Mouse (Mus musculus) forebrain, embryonic 14.5 days (tissue): ENCODE data around the gene 1810049J17Rik. TPM values are rescaled to one million over a fixed set of nuclear protein-coding genes. Genes with fewer than 3 reads are reported as not detected.

Experiments
- ATAC-seq: fragments of 200-750 bp; cut with Nextera tagmentation; 2 replicates; pipeline ENCODE4 v1.8.0; 2017; ENCODE audit warnings: mild to moderate bottlenecking, moderate library complexity
- DNase-seq: peaks from one replicate; pipeline ENCODE4 v3.0.0-alpha.2; 2015; ENCODE audit warnings: low spot score
- H3K27ac ChIP-seq: fragments of 300-500 bp; sonication (generic); 2 replicates; pipeline ENCODE4 v1.5.1; 2014; ENCODE audit warnings: low read depth, mild to moderate bottlenecking, control low read depth, low read length, moderate library complexity
- H3K27me3 ChIP-seq: fragments of 300-500 bp; sonication (generic); replicated peaks from 2 replicates; pipeline ENCODE4 v1.6.1; 2014; ENCODE audit warnings: low read length, control low read depth, mixed read lengths; ENCODE audit not compliant: control insufficient read depth, insufficient read depth
- H3K36me3 ChIP-seq: fragments of 300-500 bp; sonication (generic); 2 replicates; pipeline ENCODE4 v1.6.1; 2014; ENCODE audit warnings: low read length, control low read depth; ENCODE audit not compliant: control insufficient read depth, insufficient read depth
- H3K4me1 ChIP-seq: fragments of 300-500 bp; sonication (generic); 2 replicates; pipeline ENCODE4 v1.6.1; 2014; ENCODE audit warnings: antibody characterized with exemption, low read length, control low read depth; ENCODE audit not compliant: control insufficient read depth, insufficient read depth
- H3K4me2 ChIP-seq: fragments of 300-500 bp; sonication (generic); 2 replicates; pipeline ENCODE4 v1.6.1; 2014; ENCODE audit warnings: mild to moderate bottlenecking, control low read depth, low read length
- H3K4me3 ChIP-seq: fragments of 300-500 bp; sonication (generic); 2 replicates; pipeline ENCODE4 v1.5.1; 2014; ENCODE audit warnings: low read depth, low read length, control low read depth
- H3K9ac ChIP-seq: fragments of 300-500 bp; sonication (generic); 2 replicates; pipeline ENCODE4 v1.6.1; 2014; ENCODE audit warnings: mild to moderate bottlenecking, low read length, control low read depth, moderate library complexity
- H3K9me3 ChIP-seq: fragments of 300-500 bp; sonication (generic); replicated peaks from 2 replicates; pipeline ENCODE4 v1.6.1; 2016; ENCODE audit warnings: low read length, control low read depth, mixed read lengths; ENCODE audit not compliant: control insufficient read depth
- WGBS: fragments of 180-500 bp; shearing (Covaris S2); extraction: QIAGEN DNeasy Blood & Tissue Kit; methylation state at CpG from one replicate; pipeline ENCODE4 v1.1.7; 2014; 5-methylcytosine and 5-hydroxymethylcytosine counted together
- polyA plus RNA-seq: library from polyadenylated mRNA; unstranded; fragments of >200 nt; fragmentation: Nextera tagmentation; extraction: Ambion mirVana; gene quantifications from 2 replicates; pipeline ENCODE4 v1.2.1, GENCODE M21; 2014

1810049J17Rik gene
- polyA plus RNA-seq, 1 experiment from 2014 or later = 1.2 TPM

DNA sequence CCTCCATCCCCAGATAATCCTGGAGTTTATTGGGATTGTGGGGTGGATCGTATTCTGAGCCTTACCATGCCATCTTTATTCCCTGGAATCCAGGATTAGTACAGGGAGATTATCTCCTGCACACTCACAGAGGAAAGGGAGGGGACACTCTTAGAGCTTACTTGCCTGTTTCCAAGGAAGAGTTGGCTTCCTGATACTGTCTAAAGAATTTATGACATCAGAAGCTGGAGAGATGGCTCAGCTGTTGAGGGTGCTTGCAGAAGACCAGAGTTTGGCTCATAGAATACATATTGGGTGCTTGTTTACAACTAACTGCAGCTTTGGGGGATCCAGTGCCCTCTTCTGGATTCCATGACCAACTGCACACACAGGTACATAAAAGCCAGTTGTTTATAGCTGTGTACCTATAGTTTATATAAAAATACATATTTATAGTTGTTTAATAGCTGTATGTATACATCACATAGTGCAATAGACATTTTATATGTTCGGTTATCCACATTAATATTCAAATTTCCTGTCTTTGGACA is 32.6 kb upstream of the 1810049J17Rik start:
- no peak overlapping the region for H3K4me2 ChIP-seq
- H3K27me3 ChIP-seq = no peaks in the 10 kb centered on the region
- no peaks in the 10 kb centered on the region for H3K9me3 ChIP-seq
- no peak overlapping the region for H3K9ac ChIP-seq
- ATAC-seq (no peak), DNase-seq (no peak)
- peaks cover 45% of the 10 kb centered on the region for H3K36me3 ChIP-seq
- H3K27ac ChIP-seq = no peak overlapping the region
- WGBS = 94% methylated on average over 2 of the region's 2 CpGs
- no peaks in the 10 kb centered on the region for H3K4me1 ChIP-seq
- H3K4me3 ChIP-seq = no peak overlapping the region

DNA sequence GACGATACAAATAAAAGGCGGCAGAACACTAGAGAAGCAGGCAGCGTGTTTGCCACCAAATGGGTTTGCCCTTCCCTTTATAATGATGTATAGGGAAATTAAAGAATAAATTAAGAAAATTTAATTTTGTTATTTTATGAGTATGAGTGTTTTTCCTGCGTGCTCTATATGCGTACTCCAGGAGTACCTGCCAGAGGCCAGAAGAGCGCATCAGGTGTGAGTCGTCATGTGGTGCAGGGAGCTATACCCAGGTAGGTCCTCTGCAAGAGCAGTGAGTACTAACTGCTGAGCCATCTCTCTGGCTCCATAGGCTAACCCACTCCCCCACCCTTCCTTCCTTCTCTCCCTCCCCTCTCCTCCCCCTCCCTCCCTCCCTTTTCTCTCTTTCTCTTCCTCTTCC is 29.8 kb upstream of the 1810049J17Rik start:
- H3K4me2 ChIP-seq = no peak overlapping the region
- no peak overlapping the region for H3K9ac ChIP-seq
- H3K36me3 ChIP-seq = peaks cover 46% of the 10 kb centered on the region
- H3K4me3 ChIP-seq = no peak overlapping the region
- WGBS = 90% methylated on average over 7 of the region's 7 CpGs
- no peak for ATAC-seq
- H3K9me3 ChIP-seq = no peaks in the 10 kb centered on the region
- DNase-seq = no peak
- H3K27ac ChIP-seq = no peak overlapping the region
- H3K27me3 ChIP-seq = no peaks in the 10 kb centered on the region
- H3K4me1 ChIP-seq = no peaks in the 10 kb centered on the region

DNA sequence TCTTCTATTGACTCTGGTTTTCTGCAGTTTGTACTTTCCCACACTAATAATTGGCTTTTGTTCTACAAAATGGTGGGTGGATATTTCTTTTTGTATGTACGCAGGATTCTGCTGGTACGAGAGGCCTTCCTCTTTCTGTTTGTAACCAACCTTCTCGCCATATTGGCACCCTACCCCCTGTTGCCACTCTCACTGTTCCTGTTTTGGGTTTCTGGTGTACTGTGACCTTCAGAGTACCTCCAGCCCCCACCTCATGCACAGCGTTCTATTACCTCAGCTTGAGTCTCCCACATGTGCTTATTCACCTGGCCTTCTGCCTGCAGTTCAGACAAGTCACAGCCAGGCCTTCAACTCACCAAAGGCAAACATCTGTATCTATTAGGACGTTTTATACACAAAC is 28.1 kb upstream of the 1810049J17Rik start:
- Histone ChIP-seq H3K27me3 (no peaks in the 10 kb centered on the region), H3K4me1 (no peaks in the 10 kb centered on the region), H3K4me3 (no peak overlapping the region), H3K9me3 (no peaks in the 10 kb centered on the region), H3K27ac (no peak overlapping the region), H3K4me2 (no peak overlapping the region), H3K36me3 (peaks cover 42% of the 10 kb centered on the region), H3K9ac (no peak overlapping the region)
- ATAC-seq (no peak), DNase-seq (no peak)
- WGBS = 86% methylated on average over 5 of the region's 5 CpGs

DNA sequence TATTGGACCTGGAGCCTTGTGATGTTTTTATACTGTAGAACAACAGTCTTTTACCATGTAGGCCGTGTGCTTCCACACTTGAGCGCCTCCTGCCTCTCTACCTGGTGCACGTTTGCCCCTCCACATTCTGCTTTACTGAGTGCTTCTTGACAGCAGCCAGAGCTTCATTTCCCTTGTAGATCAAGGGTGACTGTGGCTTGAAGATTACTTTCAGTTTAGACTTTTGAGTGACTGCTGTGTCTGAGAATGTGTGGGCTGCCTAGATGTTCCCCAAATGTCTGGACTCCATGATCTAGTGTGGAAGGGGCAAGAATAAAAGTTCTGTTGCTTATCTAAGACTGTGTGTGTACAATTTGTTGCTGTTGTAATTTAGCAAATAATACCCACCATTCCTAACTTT is 27.3 kb upstream of the 1810049J17Rik start:
- Histone ChIP-seq H3K27me3 (no peaks in the 10 kb centered on the region), H3K9me3 (no peaks in the 10 kb centered on the region), H3K9ac (no peak overlapping the region), H3K4me2 (no peak overlapping the region), H3K4me3 (no peak overlapping the region), H3K4me1 (no peaks in the 10 kb centered on the region), H3K27ac (no peak overlapping the region), H3K36me3 (peaks cover 39% of the 10 kb centered on the region)
- WGBS = 83% methylated on average over 3 of the region's 3 CpGs
- DNase-seq (no peak), ATAC-seq (no peak)

DNA sequence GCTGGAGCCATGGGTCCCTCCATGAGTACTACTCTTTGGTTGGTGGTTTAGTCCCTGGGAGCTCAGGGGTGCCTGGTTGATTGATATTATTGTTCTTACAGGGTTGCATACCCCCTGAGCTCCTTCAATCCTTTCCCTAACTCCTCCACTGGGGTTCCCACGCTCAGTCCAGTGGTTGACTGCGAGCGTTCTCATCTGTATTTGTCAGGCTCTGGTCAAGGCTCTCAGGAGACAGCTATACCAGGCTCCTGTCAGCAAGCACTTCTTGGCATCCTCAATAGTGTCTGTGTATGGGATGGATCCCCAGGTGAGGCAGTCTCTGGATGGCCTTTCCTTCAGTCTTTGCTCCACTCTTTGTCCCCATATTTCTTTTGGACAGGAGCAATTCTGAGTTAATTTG is 25.2 kb upstream of the 1810049J17Rik start:
- DNase-seq = no peak
- H3K27ac ChIP-seq = no peak overlapping the region
- 90% methylated on average over 3 of the region's 3 CpGs for WGBS
- ATAC-seq = no peak
- H3K4me2 ChIP-seq = no peak overlapping the region
- H3K9ac ChIP-seq = no peak overlapping the region
- H3K9me3 ChIP-seq = no peaks in the 10 kb centered on the region
- no peaks in the 10 kb centered on the region for H3K4me1 ChIP-seq
- H3K4me3 ChIP-seq = no peak overlapping the region
- H3K27me3 ChIP-seq = no peaks in the 10 kb centered on the region
- peaks cover 32% of the 10 kb centered on the region for H3K36me3 ChIP-seq

DNA sequence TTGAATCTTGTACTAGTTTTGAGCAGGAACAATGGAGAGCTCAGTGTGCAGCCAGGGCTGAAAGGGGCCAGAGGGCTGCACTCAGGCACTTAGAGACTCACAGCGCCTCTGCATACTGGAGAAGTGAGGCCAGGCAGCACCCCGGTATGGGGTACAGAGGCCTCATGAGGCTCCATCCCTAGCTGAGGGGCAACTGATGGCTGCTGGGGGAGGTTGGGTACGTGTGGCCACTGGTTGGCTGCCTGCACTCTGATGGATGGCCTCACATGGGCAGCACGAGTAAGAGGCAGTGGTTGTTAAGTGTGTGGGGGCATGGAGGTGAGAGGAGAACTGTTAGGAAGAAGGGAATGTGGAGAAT is 19.7 kb upstream of the 1810049J17Rik start:
- Histone ChIP-seq H3K4me2 (no peak overlapping the region), H3K27ac (0 out of 2 replicates have a peak overlapping the region, but pooled peaks have one; percentile 44), H3K4me3 (no peak overlapping the region), H3K27me3 (no peaks in the 10 kb centered on the region), H3K9ac (no peak overlapping the region), H3K9me3 (no peaks in the 10 kb centered on the region), H3K4me1 (peaks cover 3% of the 10 kb centered on the region; the same call in 1 of the 2 replicates), H3K36me3 (peaks cover 13% of the 10 kb centered on the region)
- DNase-seq = peak; percentile 19
- ATAC-seq = peak; percentile 67; the same call in 1 of the 2 replicates
- 4% methylated on average over 4 of the region's 4 CpGs for WGBS

DNA sequence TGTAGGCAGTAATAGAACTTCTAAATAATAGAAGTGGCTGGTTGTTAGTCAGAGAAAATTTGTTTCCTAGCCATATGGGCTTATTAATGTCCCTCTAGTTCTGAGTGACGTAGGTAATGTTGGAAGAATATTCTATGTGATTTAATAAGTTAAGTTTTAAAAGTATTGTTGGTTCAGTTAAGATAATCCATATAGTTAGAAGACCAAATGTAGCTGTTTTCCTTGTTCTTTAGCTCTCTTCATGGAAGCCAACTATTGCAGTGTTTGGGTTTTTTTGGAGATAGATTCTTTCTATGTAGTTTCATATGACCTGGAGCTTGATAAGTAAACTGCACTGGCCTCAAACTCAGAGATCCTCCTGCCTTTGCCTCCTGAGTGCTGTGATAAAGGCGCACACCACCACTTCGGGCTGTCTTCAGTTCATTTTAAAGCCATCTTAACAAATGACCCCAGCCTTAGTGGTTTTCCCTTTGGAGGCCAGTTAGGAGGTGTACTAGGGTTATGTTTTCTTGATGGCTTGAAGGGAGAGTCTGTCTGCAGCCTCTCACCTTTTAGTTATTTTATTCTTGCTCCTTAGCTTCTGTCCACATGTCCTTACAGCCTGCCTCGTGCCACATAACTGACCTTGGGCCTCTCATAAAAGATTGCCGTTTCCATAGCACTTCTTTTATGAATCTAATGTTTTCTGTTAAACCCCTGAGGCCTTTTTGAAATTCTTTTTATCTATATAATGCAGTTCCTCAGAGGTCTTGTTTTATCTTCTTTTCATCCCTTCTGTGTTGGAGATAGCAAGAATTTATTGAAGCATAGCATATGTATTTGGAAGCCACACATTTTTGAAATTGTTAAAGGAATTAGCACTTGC is 19.1 kb upstream of the 1810049J17Rik start:
- Histone ChIP-seq H3K4me1 (peaks cover 3% of the 10 kb centered on the region; the same call in 1 of the 2 replicates), H3K9me3 (no peaks in the 10 kb centered on the region), H3K9ac (no peak overlapping the region), H3K27me3 (no peaks in the 10 kb centered on the region), H3K36me3 (peaks cover 10% of the 10 kb centered on the region), H3K27ac (no peak overlapping the region), H3K4me2 (no peak overlapping the region), H3K4me3 (no peak overlapping the region)
- ATAC-seq (no peak), DNase-seq (no peak)
- WGBS = 25% methylated on average over 5 of the region's 5 CpGs

DNA sequence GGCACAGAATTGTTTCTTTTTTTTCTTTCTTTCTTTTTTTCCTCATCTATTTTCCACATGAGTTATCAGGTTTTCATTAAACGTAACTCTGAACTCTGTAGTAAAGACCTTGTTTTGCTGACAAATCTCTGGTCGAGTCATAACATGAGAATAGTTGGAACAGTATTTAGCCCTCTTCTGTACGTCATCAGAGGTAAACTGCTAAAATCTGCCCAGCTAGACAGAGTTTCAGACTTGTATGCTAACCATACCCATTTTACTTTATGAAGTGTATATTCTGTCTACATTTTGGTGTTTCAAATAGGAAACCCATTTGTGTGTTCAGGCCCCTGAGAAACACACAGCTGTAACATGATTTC is 16.1 kb upstream of the 1810049J17Rik start:
- H3K9ac ChIP-seq = no peak overlapping the region
- H3K4me2 ChIP-seq = no peak overlapping the region
- H3K9me3 ChIP-seq = no peaks in the 10 kb centered on the region
- DNase-seq (no peak), ATAC-seq (no peak)
- H3K27ac ChIP-seq = no peak overlapping the region
- no peaks in the 10 kb centered on the region for H3K27me3 ChIP-seq
- no peaks in the 10 kb centered on the region for H3K36me3 ChIP-seq
- WGBS = 54% methylated on average over 3 of the region's 3 CpGs
- no peak overlapping the region for H3K4me3 ChIP-seq
- peaks cover 3% of the 10 kb centered on the region; the same call in 1 of the 2 replicates for H3K4me1 ChIP-seq
